Mouse (Mus musculus): ENCODE results near the gene Sgo2a.

DNA sequence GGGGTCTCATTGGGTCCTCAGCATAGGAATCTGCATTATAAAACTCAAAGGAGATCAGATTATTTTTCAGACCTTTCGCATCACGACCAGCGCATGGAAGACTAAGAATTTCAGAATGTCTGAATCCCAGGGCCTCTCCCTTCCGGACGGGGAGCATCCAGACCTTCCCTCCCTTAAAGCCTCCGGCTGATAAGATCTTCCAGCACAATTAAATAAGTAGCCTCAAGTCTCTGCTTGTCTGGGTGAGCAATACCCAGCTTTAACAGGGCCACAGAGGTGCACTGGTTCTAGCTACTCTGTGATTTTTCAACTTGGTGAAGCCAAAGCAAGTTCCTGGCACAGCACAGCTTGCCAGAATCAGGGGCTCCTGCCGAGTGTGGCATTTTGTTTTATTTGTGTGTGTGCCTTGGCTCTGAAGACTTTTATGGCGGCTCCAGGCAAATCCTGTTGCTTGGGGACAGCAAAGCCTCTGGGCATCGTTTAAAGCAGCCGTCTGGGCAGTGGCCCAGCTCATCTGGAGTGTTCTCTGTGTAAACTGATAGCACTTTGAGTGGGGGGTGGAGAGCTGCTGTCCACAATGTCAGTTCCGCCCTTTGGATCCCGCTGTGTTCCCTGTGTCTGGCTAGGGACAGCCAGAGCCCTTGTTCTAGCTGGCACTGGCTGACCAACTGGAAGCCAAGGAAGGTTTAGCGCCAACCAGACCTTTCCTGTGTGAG lies 34.5 kb downstream of the Sgo2a start:
- TF ChIP-seq CTCF (IDR thresholded peaks at IDR 0.05; ENCODE audit: control insufficient read depth, insufficient read depth, insufficient read length) (no peak), MAX (IDR thresholded peaks at IDR 0.05) (no peak), MYOG (IDR thresholded peaks at IDR 0.05; ENCODE audit: control insufficient read depth, extremely low read depth, insufficient read length) (no peak), USF1 (IDR thresholded peaks at IDR 0.05; ENCODE audit: low read depth) (no peak), MYOD1 (IDR thresholded peaks at IDR 0.05; ENCODE audit: control insufficient read depth, insufficient read length, low read depth) (no peak), FOSL1 (IDR thresholded peaks at IDR 0.05; ENCODE audit: insufficient read depth, low read length, poor library complexity, severe bottlenecking) (no peak), CEBPB (IDR thresholded peaks at IDR 0.05; ENCODE audit: low read depth) (no peak)

Data from C2C12 (cell line).